Mouse (Mus musculus): ENCODE measurements at regions not wholly inside any gene's neighbourhood (a gene's known extent, or its start where the extent isn't known, plus 50 kb on each side); places are given as distances from the start of the nearest gene placed in this dataset.
A peak's percentile ranks its signal among the peaks of the same experiment; 100 is the strongest.

- no peak for ATAC-seq (ENCODE audit: poor library complexity, severe bottlenecking)
Observed at GRCm38 (mm10) chr10:119395048-119395447, 58.6 kb upstream of the Grip1 start.

GRCm38 (mm10) chr10:119387924-119388323, 65.7 kb upstream of the Grip1 start:
- no peak for ATAC-seq (ENCODE audit: poor library complexity, severe bottlenecking)

GRCm38 (mm10) chr10:119382257-119382656, 71.4 kb upstream of the Grip1 start:
- ATAC-seq (ENCODE audit: poor library complexity, severe bottlenecking) = peak; percentile 45; the same call in 1 of the 2 replicates

GRCm38 (mm10) chr10:119368566-119368965, 85.1 kb upstream of the Grip1 start:
- ATAC-seq (ENCODE audit: poor library complexity, severe bottlenecking) = no peak

- ATAC-seq (ENCODE audit: poor library complexity, severe bottlenecking) = no peak
Observed at GRCm38 (mm10) chr10:119363616-119364015, 90.0 kb upstream of the Grip1 start.

GRCm38 (mm10) chr10:119358730-119359292, 94.8 kb upstream of the Grip1 start:
- no peak for ATAC-seq (ENCODE audit: poor library complexity, severe bottlenecking)

- ATAC-seq (ENCODE audit: poor library complexity, severe bottlenecking) = no peak
Observed at GRCm38 (mm10) chr10:119342317-119343114, 102.7 kb upstream of the Cand1 start.

GRCm38 (mm10) chr10:119340323-119340722, 100.5 kb upstream of the Cand1 start:
- ATAC-seq (ENCODE audit: poor library complexity, severe bottlenecking) = no peak

GRCm38 (mm10) chr10:119326912-119327311, 87.1 kb upstream of the Cand1 start:
- ATAC-seq (ENCODE audit: poor library complexity, severe bottlenecking) = no peak

GRCm38 (mm10) chr10:119319953-119320352, 80.1 kb upstream of the Cand1 start:
- ATAC-seq (ENCODE audit: poor library complexity, severe bottlenecking) = no peak

- ATAC-seq (ENCODE audit: poor library complexity, severe bottlenecking) = no peak
Observed at GRCm38 (mm10) chr10:119318416-119318815, 78.6 kb upstream of the Cand1 start.

- no peak for ATAC-seq (ENCODE audit: poor library complexity, severe bottlenecking)
Observed at GRCm38 (mm10) chr10:119311578-119311977, 71.7 kb upstream of the Cand1 start.

- no peak for ATAC-seq (ENCODE audit: poor library complexity, severe bottlenecking)
Observed at GRCm38 (mm10) chr10:119295740-119296139, 55.9 kb upstream of the Cand1 start.

- ATAC-seq (ENCODE audit: poor library complexity, severe bottlenecking) = no peak
Observed at GRCm38 (mm10) chr10:119294454-119295149, 54.7 kb upstream of the Cand1 start.

GRCm38 (mm10) chr10:119293372-119293771, 53.5 kb upstream of the Cand1 start:
- no peak for ATAC-seq (ENCODE audit: poor library complexity, severe bottlenecking)
